Mouse (Mus musculus) CD4-positive naive resting alpha-beta T cell, adult 76 days (primary cell): ENCODE results near the gene Hist1h4b. TPM values are rescaled to one million over a fixed set of nuclear protein-coding genes. Genes with fewer than 3 reads are reported as not detected.

Experiments used
- total RNA-seq: library from RNA; stranded (reverse); gene quantifications from one replicate; pipeline ENCODE4 v1.2.4, GENCODE M21; 2023

The Hist1h4b gene
- 27.7 TPM for total RNA-seq

GRCm38 (mm10) chr13:23756790-23757189 is at the start of gene Hist1h4b:
Gene Hist1h4b (plus strand): TSS chr13:23757013.

GRCm38 (mm10) chr13:23710374-23711089 is 46.3 kb upstream of the Hist1h4b start, which contains the start of gene Hfe:
Gene Hfe (minus strand): TSS chr13:23710854.

GRCm38 (mm10) chr13:23738677-23739068 is 18.1 kb upstream of the Hist1h4b start, which contains the start of gene Hist1h1c:
Gene Hist1h1c (plus strand): TSS chr13:23738808.

GRCm38 (mm10) chr13:23745381-23746161 is 11.2 kb upstream of the Hist1h4b start, which contains the start of gene Hist1h3c:
Gene Hist1h3c (minus strand): TSS chr13:23745602.

GRCm38 (mm10) chr13:23746201-23747080 is 10.4 kb upstream of the Hist1h4b start, which contains the start of gene Hist1h2bb:
Gene Hist1h2bb (plus strand): TSS chr13:23746734.

GRCm38 (mm10) chr13:23750839-23751477 is 5.9 kb upstream of the Hist1h4b start, which contains the start of gene Hist1h2ab:
Gene Hist1h2ab (plus strand): TSS chr13:23751126.

GRCm38 (mm10) chr13:23752067-23752741 is 4.6 kb upstream of the Hist1h4b start, which contains the start of gene Hist1h3b:
Gene Hist1h3b (plus strand): TSS chr13:23752267.

GRCm38 (mm10) chr13:23760972-23761864 is 4.4 kb downstream of the Hist1h4b start, which contains the start of gene Hist1h4a:
Gene Hist1h4a (minus strand): TSS chr13:23761230.

GRCm38 (mm10) chr13:23761871-23762821 is 5.3 kb downstream of the Hist1h4b start, which contains the start of gene Hist1h3a:
Gene Hist1h3a (minus strand): TSS chr13:23762386.

GRCm38 (mm10) chr13:23763586-23764323 is 6.9 kb downstream of the Hist1h4b start, which contains the start of gene Hist1h1a:
Gene Hist1h1a (plus strand): TSS chr13:23763666.

GRCm38 (mm10) chr13:23769613-23770012 is 12.8 kb downstream of the Hist1h4b start, which contains the start of gene Trim38:
Gene Trim38 (plus strand): TSS chr13:23769913.

GRCm38 (mm10) chr13:23806422-23807052 is 49.7 kb downstream of the Hist1h4b start, which contains the start of gene Slc17a2:
Gene Slc17a2 (plus strand): TSS chr13:23806993.

Other genes with a start within 250 kb of the Hist1h4b start
- 147 TPM for gene Hist1h4h, start 226.0 kb upstream of the Hist1h4b start, total RNA-seq
- gene Hist1h2af, start 223.1 kb upstream of the Hist1h4b start, total RNA-seq = 24.7 TPM
- 2.3 TPM for gene Hist1h3g, start 221.6 kb upstream of the Hist1h4b start, total RNA-seq
- 5.5 TPM for gene Hist1h2bh, start 213.6 kb upstream of the Hist1h4b start, total RNA-seq
- 48.1 TPM for gene Hist1h3f, start 213.0 kb upstream of the Hist1h4b start, total RNA-seq
- 42.3 TPM for gene Hist1h4f, start 205.4 kb upstream of the Hist1h4b start, total RNA-seq
- 5.2 TPM for gene Hist1h1d, start 203.8 kb upstream of the Hist1h4b start, total RNA-seq
- gene Hist1h3e, start 194.6 kb upstream of the Hist1h4b start, total RNA-seq = 91.9 TPM
- 7.8 TPM for gene Hist1h2ae, start 185.8 kb upstream of the Hist1h4b start, total RNA-seq
- gene Hist1h2bg, start 185.6 kb upstream of the Hist1h4b start, total RNA-seq = 110 TPM
- gene Hist1h2bf, start 182.8 kb upstream of the Hist1h4b start, total RNA-seq = 40.8 TPM
- 3.8 TPM for gene Hist1h2ad, start 182.6 kb upstream of the Hist1h4b start, total RNA-seq
- 3.4 TPM for gene Hist1h3d, start 181.2 kb upstream of the Hist1h4b start, total RNA-seq
- gene Hist1h4d, start 175.4 kb upstream of the Hist1h4b start, total RNA-seq = 86.8 TPM
- 8.4 TPM for gene Hist1h2be, start 135.9 kb upstream of the Hist1h4b start, total RNA-seq
- gene Hist1h1e, start 134.5 kb upstream of the Hist1h4b start, total RNA-seq = 82.2 TPM
- 3.4 TPM for gene Hist1h2ac, start 73.1 kb upstream of the Hist1h4b start, total RNA-seq
- 5.1 TPM for gene Hist1h2bc, start 72.8 kb upstream of the Hist1h4b start, total RNA-seq
- not detected for gene Hist1h1t, start 61.2 kb upstream of the Hist1h4b start, total RNA-seq
- 75.4 TPM for gene Hist1h4c, start 58.6 kb upstream of the Hist1h4b start, total RNA-seq
- 1.5 TPM for gene Hfe, start 46.2 kb upstream of the Hist1h4b start, total RNA-seq
- gene Hist1h1c, start 18.2 kb upstream of the Hist1h4b start, total RNA-seq = 504 TPM
- 5.8 TPM for gene Hist1h3c, start 11.4 kb upstream of the Hist1h4b start, total RNA-seq
- 23.9 TPM for gene Hist1h2bb, start 10.3 kb upstream of the Hist1h4b start, total RNA-seq
- 30.2 TPM for gene Hist1h2ab, start 5.9 kb upstream of the Hist1h4b start, total RNA-seq
- 33.8 TPM for gene Hist1h3b, start 4.7 kb upstream of the Hist1h4b start, total RNA-seq
- gene Hist1h4a, start 4.2 kb downstream of the Hist1h4b start, total RNA-seq = 63.7 TPM
- gene Hist1h3a, start 5.4 kb downstream of the Hist1h4b start, total RNA-seq = 96.6 TPM
- 18.2 TPM for gene Hist1h1a, start 6.7 kb downstream of the Hist1h4b start, total RNA-seq
- gene Trim38, start 12.9 kb downstream of the Hist1h4b start, total RNA-seq = not detected
- gene Slc17a2, start 50.0 kb downstream of the Hist1h4b start, total RNA-seq = not detected
- gene Slc17a3, start 82.4 kb downstream of the Hist1h4b start, total RNA-seq = not detected
- gene Slc17a1, start 110.7 kb downstream of the Hist1h4b start, total RNA-seq = not detected
- not detected for gene Slc17a4, start 158.0 kb downstream of the Hist1h4b start, total RNA-seq
- gene Hist1h2ba, start 177.1 kb downstream of the Hist1h4b start, total RNA-seq = not detected
- not detected for gene Hist1h2aa, start 177.4 kb downstream of the Hist1h4b start, total RNA-seq
- not detected for gene Scgn, start 234.2 kb downstream of the Hist1h4b start, total RNA-seq